Mouse (Mus musculus) olfactory bulb, adult 2 months (tissue): ENCODE results near the gene Gm49369.

Experiments used
- CTCF ChIP-seq: fragments of 200-500 bp; IDR thresholded peaks from 2 replicates; pipeline ENCODE4 v1.5.1; 2012; ENCODE audit warnings: low read depth, mild to moderate bottlenecking, low read length, moderate library complexity; ENCODE audit not compliant: insufficient read depth
- POLR2A ChIP-seq: fragments of 200-500 bp; IDR thresholded peaks from 2 replicates; pipeline ENCODE4 v1.6.1; 2012; ENCODE audit warnings: mild to moderate bottlenecking, low read depth, low read length, moderate library complexity; ENCODE audit not compliant: insufficient read depth

DNA sequence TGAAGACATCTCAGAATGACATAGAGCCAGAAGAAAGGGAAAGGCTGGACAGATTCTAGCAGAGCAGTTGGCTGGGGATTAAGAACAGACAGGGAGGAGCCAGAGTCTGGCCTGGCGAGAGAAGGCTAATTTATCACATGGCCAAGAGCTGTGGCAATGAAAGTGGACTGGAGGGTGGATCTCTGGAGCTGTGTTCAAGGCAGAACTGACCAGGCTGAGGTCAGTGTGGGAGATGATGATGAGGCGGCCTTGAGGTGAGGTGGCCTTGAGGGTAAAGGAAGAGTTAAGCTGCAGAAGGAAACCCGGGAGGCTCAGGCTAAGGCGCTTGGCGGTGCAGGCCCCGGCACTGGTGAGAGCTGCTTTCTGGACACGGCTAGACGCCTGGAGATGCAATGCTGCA lies 23.3 kb downstream of the Gm49369 start:
- TF ChIP-seq CTCF = no peak
- no peak for TF ChIP-seq POLR2A
